Mouse (Mus musculus): ENCODE results near the gene Extl1. TPM values are rescaled to one million over a fixed set of nuclear protein-coding genes. Genes with fewer than 3 reads are reported as not detected.
A peak's percentile ranks its signal among the peaks of the same experiment; 100 is the strongest.
"Not testable (repeated sequence)": the region's sequence is repeated elsewhere in the genome, so short reads cannot be mapped to it uniquely, and the experiment has no call there.

Gene Extl1
- polyA plus RNA-seq, 1 experiment from 2014 or later, result 1.2 TPM

GRCm38 (mm10) chr4:134343071-134344031 is 40.3 kb downstream of the Extl1 start, which contains the start of gene Slc30a2:
Gene Slc30a2, plus strand, starts transcription at chr4:134343181.
- H3K27ac ChIP-seq (ENCODE audit: low read depth), result no peak within 1 kb of the TSS

GRCm38 (mm10) chr4:134342213-134342779 is 41.4 kb downstream of the Extl1 start:
- no peaks in the 10 kb centered on the region for H3K9me3 ChIP-seq (ENCODE audit: control insufficient read depth, low read length)
- H3K4me2 ChIP-seq (ENCODE audit: low read length), result no peak overlapping the region
- ATAC-seq (replicated peaks; ENCODE audit: low FRiP score, low TSS enrichment, low read depth) (no peak), DNase-seq (ENCODE audit: low spot score) (no peak)
- WGBS, result 33% methylated on average over 11 of the region's 11 CpGs
- H3K4me3 ChIP-seq (ENCODE audit: low read depth, low read length), result peak overlapping the region; percentile 29; the same call in 1 of the 2 replicates
- H3K9ac ChIP-seq (ENCODE audit: low read length), result no peak overlapping the region
- H3K36me3 ChIP-seq (ENCODE audit: control insufficient read depth, insufficient read depth, low read length), result no peaks in the 10 kb centered on the region
- peaks cover 11% of the 10 kb centered on the region; the same call in 1 of the 2 replicates for H3K4me1 ChIP-seq (replicated peaks; ENCODE audit: control insufficient read depth, insufficient read depth, low read length)
- H3K27ac ChIP-seq (ENCODE audit: low read depth), result no peak overlapping the region
- H3K27me3 ChIP-seq (replicated peaks; ENCODE audit: control insufficient read depth, insufficient read depth, low read length), result peaks cover 44% of the 10 kb centered on the region

More at GRCm38 (mm10) chr4:134343071-134344031, 40.3 kb downstream of the Extl1 start, which contains the start of gene Slc30a2:
- H3K9ac ChIP-seq (ENCODE audit: low read length), result no peak within 1 kb of the TSS
- WGBS, result 2% methylated on average over 60 of the region's 61 CpGs
- H3K4me1 ChIP-seq (replicated peaks; ENCODE audit: control insufficient read depth, insufficient read depth, low read length), result peaks cover 11% of the 10 kb centered on the region; the same call in 1 of the 2 replicates
- H3K4me3 ChIP-seq (ENCODE audit: low read depth, low read length), result peak within 1 kb of the TSS; percentile 29
- no peaks in the 10 kb centered on the region for H3K36me3 ChIP-seq (ENCODE audit: control insufficient read depth, insufficient read depth, low read length)
- H3K9me3 ChIP-seq (ENCODE audit: control insufficient read depth, low read length), result no peaks in the 10 kb centered on the region
- peak within 1 kb of the TSS; percentile 47 for H3K4me2 ChIP-seq (ENCODE audit: low read length)
- peaks cover 44% of the 10 kb centered on the region for H3K27me3 ChIP-seq (replicated peaks; ENCODE audit: control insufficient read depth, insufficient read depth, low read length)
- peak; percentile 74 for DNase-seq (ENCODE audit: low spot score)
- ATAC-seq (replicated peaks; ENCODE audit: low FRiP score, low TSS enrichment, low read depth), result peak; percentile 43; the same call in 1 of the 2 replicates

- not testable (repeated sequence) for H3K27ac ChIP-seq (ENCODE audit: low read depth); H3K4me3 ChIP-seq (ENCODE audit: low read depth, low read length); H3K9ac ChIP-seq (ENCODE audit: low read length); H3K36me3 ChIP-seq (ENCODE audit: control insufficient read depth, insufficient read depth, low read length); H3K9me3 ChIP-seq (ENCODE audit: control insufficient read depth, low read length); ATAC-seq (replicated peaks; ENCODE audit: low FRiP score, low TSS enrichment, low read depth); H3K4me2 ChIP-seq (ENCODE audit: low read length); DNase-seq (ENCODE audit: low spot score)
- 78% methylated on average over 6 of the region's 6 CpGs for WGBS
- peaks cover 11% of the 10 kb centered on the region; the same call in 1 of the 2 replicates for H3K4me1 ChIP-seq (replicated peaks; ENCODE audit: control insufficient read depth, insufficient read depth, low read length)
- peaks cover 44% of the 10 kb centered on the region for H3K27me3 ChIP-seq (replicated peaks; ENCODE audit: control insufficient read depth, insufficient read depth, low read length)
Observed at GRCm38 (mm10) chr4:134341231-134341630, 42.4 kb downstream of the Extl1 start.

- Histone ChIP-seq H3K27ac (ENCODE audit: low read depth) (no peak overlapping the region), H3K27me3 (replicated peaks; ENCODE audit: control insufficient read depth, insufficient read depth, low read length) (no peaks in the 10 kb centered on the region), H3K4me1 (replicated peaks; ENCODE audit: control insufficient read depth, insufficient read depth, low read length) (no peaks in the 10 kb centered on the region), H3K9ac (ENCODE audit: low read length) (no peak overlapping the region), H3K4me2 (ENCODE audit: low read length) (no peak overlapping the region), H3K9me3 (ENCODE audit: control insufficient read depth, low read length) (no peaks in the 10 kb centered on the region), H3K36me3 (ENCODE audit: control insufficient read depth, insufficient read depth, low read length) (no peaks in the 10 kb centered on the region), H3K4me3 (ENCODE audit: low read depth, low read length) (no peak overlapping the region)
- WGBS, result 68% methylated on average over 5 of the region's 5 CpGs
- DNase-seq (ENCODE audit: low spot score) (no peak), ATAC-seq (replicated peaks; ENCODE audit: low FRiP score, low TSS enrichment, low read depth) (no peak)
Observed at GRCm38 (mm10) chr4:134330281-134330680, 53.4 kb downstream of the Extl1 start.

GRCm38 (mm10) chr4:134328832-134329231 is 54.8 kb downstream of the Extl1 start:
- H3K9ac ChIP-seq (ENCODE audit: low read length), result no peak overlapping the region
- no peaks in the 10 kb centered on the region for H3K9me3 ChIP-seq (ENCODE audit: control insufficient read depth, low read length)
- no peak for DNase-seq (ENCODE audit: low spot score)
- no peaks in the 10 kb centered on the region; the same call in 1 of the 2 replicates for H3K4me1 ChIP-seq (replicated peaks; ENCODE audit: control insufficient read depth, insufficient read depth, low read length)
- H3K4me3 ChIP-seq (ENCODE audit: low read depth, low read length), result no peak overlapping the region
- no peak for ATAC-seq (replicated peaks; ENCODE audit: low FRiP score, low TSS enrichment, low read depth)
- H3K36me3 ChIP-seq (ENCODE audit: control insufficient read depth, insufficient read depth, low read length), result no peaks in the 10 kb centered on the region
- 85% methylated on average over 8 of the region's 8 CpGs for WGBS
- H3K27ac ChIP-seq (ENCODE audit: low read depth), result no peak overlapping the region
- H3K27me3 ChIP-seq (replicated peaks; ENCODE audit: control insufficient read depth, insufficient read depth, low read length), result no peaks in the 10 kb centered on the region
- H3K4me2 ChIP-seq (ENCODE audit: low read length), result no peak overlapping the region

- Histone ChIP-seq H3K4me1 (replicated peaks; ENCODE audit: control insufficient read depth, insufficient read depth, low read length) (no peaks in the 10 kb centered on the region; the same call in 1 of the 2 replicates), H3K4me2 (ENCODE audit: low read length) (no peak overlapping the region), H3K9ac (ENCODE audit: low read length) (no peak overlapping the region), H3K9me3 (ENCODE audit: control insufficient read depth, low read length) (no peaks in the 10 kb centered on the region), H3K27me3 (replicated peaks; ENCODE audit: control insufficient read depth, insufficient read depth, low read length) (no peaks in the 10 kb centered on the region), H3K4me3 (ENCODE audit: low read depth, low read length) (no peak overlapping the region), H3K27ac (ENCODE audit: low read depth) (no peak overlapping the region), H3K36me3 (ENCODE audit: control insufficient read depth, insufficient read depth, low read length) (no peaks in the 10 kb centered on the region)
- no peak for DNase-seq (ENCODE audit: low spot score)
- ATAC-seq (replicated peaks; ENCODE audit: low FRiP score, low TSS enrichment, low read depth), result no peak
- 53% methylated on average over 8 of the region's 8 CpGs for WGBS
Observed at GRCm38 (mm10) chr4:134328151-134328550, 55.5 kb downstream of the Extl1 start.

- no peak overlapping the region for H3K9ac ChIP-seq (ENCODE audit: low read length)
- no peaks in the 10 kb centered on the region for H3K27me3 ChIP-seq (replicated peaks; ENCODE audit: control insufficient read depth, insufficient read depth, low read length)
- H3K9me3 ChIP-seq (ENCODE audit: control insufficient read depth, low read length), result no peaks in the 10 kb centered on the region
- ATAC-seq (replicated peaks; ENCODE audit: low FRiP score, low TSS enrichment, low read depth), result no peak
- H3K36me3 ChIP-seq (ENCODE audit: control insufficient read depth, insufficient read depth, low read length), result no peaks in the 10 kb centered on the region
- no peak overlapping the region for H3K4me3 ChIP-seq (ENCODE audit: low read depth, low read length)
- H3K27ac ChIP-seq (ENCODE audit: low read depth), result no peak overlapping the region
- no peak for DNase-seq (ENCODE audit: low spot score)
- WGBS, result 62% methylated on average over 5 of the region's 5 CpGs
- H3K4me1 ChIP-seq (replicated peaks; ENCODE audit: control insufficient read depth, insufficient read depth, low read length), result no peaks in the 10 kb centered on the region; the same call in 1 of the 2 replicates
- no peak overlapping the region for H3K4me2 ChIP-seq (ENCODE audit: low read length)
Observed at GRCm38 (mm10) chr4:134326859-134327530, 56.7 kb downstream of the Extl1 start.

GRCm38 (mm10) chr4:134324655-134325054 is 59.0 kb downstream of the Extl1 start:
- no peak overlapping the region for H3K27ac ChIP-seq (ENCODE audit: low read depth)
- H3K27me3 ChIP-seq (replicated peaks; ENCODE audit: control insufficient read depth, insufficient read depth, low read length), result no peaks in the 10 kb centered on the region
- no peaks in the 10 kb centered on the region for H3K36me3 ChIP-seq (ENCODE audit: control insufficient read depth, insufficient read depth, low read length)
- H3K9ac ChIP-seq (ENCODE audit: low read length), result no peak overlapping the region
- no peak overlapping the region for H3K4me2 ChIP-seq (ENCODE audit: low read length)
- no peak for ATAC-seq (replicated peaks; ENCODE audit: low FRiP score, low TSS enrichment, low read depth)
- 66% methylated on average over 5 of the region's 5 CpGs for WGBS
- H3K4me1 ChIP-seq (replicated peaks; ENCODE audit: control insufficient read depth, insufficient read depth, low read length), result no peaks in the 10 kb centered on the region; the same call in 1 of the 2 replicates
- H3K4me3 ChIP-seq (ENCODE audit: low read depth, low read length), result no peak overlapping the region
- DNase-seq (ENCODE audit: low spot score), result no peak
- H3K9me3 ChIP-seq (ENCODE audit: control insufficient read depth, low read length), result no peaks in the 10 kb centered on the region
